Mouse (Mus musculus): ENCODE measurements at regions not wholly inside any gene's neighbourhood (a gene's known extent, or its start where the extent isn't known, plus 50 kb on each side); places are given as distances from the start of the nearest gene placed in this dataset.

- no peak for DNase-seq
Measured at GRCm38 (mm10) chr2:19049877-19050731, 52.0 kb downstream of the 4930426L09Rik start.

- no peak for DNase-seq
Measured at GRCm38 (mm10) chr2:19055500-19055899, 57.4 kb downstream of the 4930426L09Rik start.

GRCm38 (mm10) chr2:19057859-19058258 lies 59.7 kb downstream of the 4930426L09Rik start:
- no peak for DNase-seq

- no peak for DNase-seq
Measured at GRCm38 (mm10) chr2:19058765-19059164, 60.6 kb downstream of the 4930426L09Rik start.

- peak; percentile 23 for DNase-seq
Measured at GRCm38 (mm10) chr2:19059246-19059645, 61.1 kb downstream of the 4930426L09Rik start.

GRCm38 (mm10) chr2:19060218-19060915 lies 62.2 kb downstream of the 4930426L09Rik start:
- no peak for DNase-seq

GRCm38 (mm10) chr2:19064560-19065362 lies 66.6 kb downstream of the 4930426L09Rik start:
- peak; percentile 69 for DNase-seq

GRCm38 (mm10) chr2:19065511-19065910 lies 67.4 kb downstream of the 4930426L09Rik start:
- no peak for DNase-seq

- no peak for DNase-seq
Measured at GRCm38 (mm10) chr2:19068161-19068560, 70.0 kb downstream of the 4930426L09Rik start.

- no peak for DNase-seq
Measured at GRCm38 (mm10) chr2:19083816-19084215, 85.7 kb downstream of the 4930426L09Rik start.

- DNase-seq, result no peak
Measured at GRCm38 (mm10) chr2:19085105-19085504, 87.0 kb downstream of the 4930426L09Rik start.

GRCm38 (mm10) chr2:19086167-19086566 lies 88.0 kb downstream of the 4930426L09Rik start:
- no peak for DNase-seq

GRCm38 (mm10) chr2:19086621-19087020 lies 88.5 kb downstream of the 4930426L09Rik start:
- no peak for DNase-seq

- DNase-seq, result no peak
Measured at GRCm38 (mm10) chr2:19099384-19099783, 99.7 kb upstream of the Armc3 start.

GRCm38 (mm10) chr2:19108753-19109152 lies 90.3 kb upstream of the Armc3 start:
- no peak for DNase-seq

GRCm38 (mm10) chr2:19119871-19120270 lies 79.2 kb upstream of the Armc3 start:
- no peak for DNase-seq

GRCm38 (mm10) chr2:19132864-19133263 lies 66.2 kb upstream of the Armc3 start:
- no peak for DNase-seq

GRCm38 (mm10) chr2:19142586-19142985 lies 56.5 kb upstream of the Armc3 start:
- DNase-seq, result no peak

- DNase-seq, result no peak
Measured at GRCm38 (mm10) chr2:19145412-19145811, 53.7 kb upstream of the Armc3 start.

- peak; percentile 23 for DNase-seq
Measured at GRCm38 (mm10) chr2:19145881-19146280, 53.2 kb upstream of the Armc3 start.

GRCm38 (mm10) chr2:19146289-19146688 lies 52.8 kb upstream of the Armc3 start:
- DNase-seq, result peak; percentile 16

- peak; percentile 44 for DNase-seq
Measured at GRCm38 (mm10) chr2:19148812-19149211, 50.3 kb upstream of the Armc3 start.

Data from lung, postnatal 10 days (tissue).